Mouse (Mus musculus) MEL (cell line): ENCODE data around the gene Atp6v0a2.

ENCODE experiments used
- CHD2 ChIP-seq: IDR thresholded peaks from 2 replicates; pipeline ENCODE4 v1.6.1; 2011; ENCODE audit warnings: low read length, improper control_type of control experiment
- CTCF ChIP-seq, 3 experiments: IDR thresholded peaks in 2 of 3; conservative IDR thresholded peaks in 1 of 3; 2 replicates each; pipeline ENCODE4 v1.5.1; 2011 to 2012; ENCODE audit warnings: low read length in 3 of 3, low read depth in 2 of 3, mild to moderate bottlenecking in 2 of 3, improper control_type of control experiment in 1 of 3, inconsistent platforms in 1 of 3, mixed read lengths in 1 of 3, moderate library complexity in 1 of 3; ENCODE audit not compliant: control insufficient read depth in 1 of 3, insufficient read depth in 1 of 3, poor library complexity in 1 of 3, severe bottlenecking in 1 of 3
- MAFK ChIP-seq: IDR thresholded peaks from 2 replicates; pipeline ENCODE4 v1.6.1; 2011; ENCODE audit warnings: low read depth, mild to moderate bottlenecking, low read length, improper control_type of control experiment, borderline replicate concordance
- POLR2AphosphoS2 ChIP-seq: IDR thresholded peaks from 2 replicates; pipeline ENCODE4 v1.6.1; 2011; ENCODE audit warnings: low read length, improper control_type of control experiment

GRCm38 (mm10) chr5:124621362-124621761 lies 7.0 kb upstream of the Atp6v0a2 start:
- TF ChIP-seq CTCF (IDR thresholded peaks at IDR 0.05 in 2 of 3, conservative IDR thresholded peaks at IDR 0.05 in 1 of 3; ENCODE audit: control insufficient read depth in 1 of 3, insufficient read depth in 1 of 3, low read depth in 2 of 3, low read length in 3 of 3, poor library complexity in 1 of 3, severe bottlenecking in 1 of 3) (no peak), POLR2AphosphoS2 (no peak), MAFK (no peak), CHD2 (no peak)
